Mouse (Mus musculus) heart, postnatal 36 days (tissue): Measurements from ENCODE around the gene Lrch3. TPM values are rescaled to one million over a fixed set of nuclear protein-coding genes. Genes with fewer than 3 reads are reported as not detected.

Experiments
- total RNA-seq, 2 experiments: library from RNA; stranded (reverse); gene quantifications; 2 replicates each; pipeline ENCODE4 v1.2.3; 2021

Lrch3 gene
- total RNA-seq, 2 experiments from 2014 or later: 24.6 to 25.4 TPM

Other genes with a start within 250 kb of the Lrch3 start
- gene Muc4, start 178.2 kb upstream of the Lrch3 start, total RNA-seq: under 1 TPM; 0.06 to 0.57 TPM
- under 1 TPM; 0.14 to 0.25 TPM for gene Muc20, start 116.7 kb upstream of the Lrch3 start, total RNA-seq
- not detected for gene Smbd1, start 103.6 kb upstream of the Lrch3 start, total RNA-seq
- gene Fyttd1, start 36.6 kb upstream of the Lrch3 start, total RNA-seq: 100 to 1,000 TPM in 1 of 2 experiments, 10 to 100 TPM in 1; 98.9 to 101 TPM
- 10 to 100 TPM; 35.1 to 35.9 TPM for gene Rubcn, start 36.3 kb upstream of the Lrch3 start, total RNA-seq
- under 1 TPM; 0.33 to 0.60 TPM for gene Iqcg, start 142.1 kb downstream of the Lrch3 start, total RNA-seq
- gene Rpl35a, start 142.4 kb downstream of the Lrch3 start, total RNA-seq: 100 to 1,000 TPM; 301 to 318 TPM
- 1 to 10 TPM; 1.8 to 3.2 TPM for gene Lmln, start 148.4 kb downstream of the Lrch3 start, total RNA-seq